Mouse (Mus musculus) subcutaneous adipose tissue, adult 2 months (tissue): Measurements from ENCODE around the gene Gm17416. TPM values are rescaled to one million over a fixed set of nuclear protein-coding genes. Genes with fewer than 3 reads are reported as not detected.

Experiments
- polyA plus RNA-seq: library from polyadenylated mRNA; depleted of rRNA; stranded (reverse); fragments of >200 nt; gene quantifications from 2 replicates; pipeline ENCODE4 v1.2.3, GENCODE M21; 2012; ENCODE audit warnings: low replicate concordance; rRNA removed

Gm17416 gene
- not detected in 2 replicates for polyA plus RNA-seq

DNA sequence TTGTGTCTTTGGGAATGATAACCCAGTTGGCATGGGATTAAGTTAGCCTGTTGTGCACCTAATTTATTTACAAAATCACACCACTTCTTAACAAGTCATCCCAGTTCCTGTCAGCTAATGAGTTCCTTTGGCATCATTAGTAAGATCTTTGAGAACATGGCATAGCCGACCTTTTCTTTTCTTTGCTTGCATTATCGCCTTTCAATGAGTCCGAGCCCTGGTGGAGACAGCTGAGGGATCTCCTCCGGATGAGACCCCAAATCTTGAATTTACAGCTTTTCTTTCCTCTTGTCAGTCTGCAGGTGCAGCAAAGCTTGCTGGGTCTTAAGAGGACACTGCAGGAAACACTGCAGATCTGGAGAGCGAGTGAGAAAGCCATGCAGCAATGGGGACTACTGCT, at the start of gene Gm17416:
Gene Gm17416 (plus strand): TSS at position 301 of the 400 bp plus-strand sequence.

DNA sequence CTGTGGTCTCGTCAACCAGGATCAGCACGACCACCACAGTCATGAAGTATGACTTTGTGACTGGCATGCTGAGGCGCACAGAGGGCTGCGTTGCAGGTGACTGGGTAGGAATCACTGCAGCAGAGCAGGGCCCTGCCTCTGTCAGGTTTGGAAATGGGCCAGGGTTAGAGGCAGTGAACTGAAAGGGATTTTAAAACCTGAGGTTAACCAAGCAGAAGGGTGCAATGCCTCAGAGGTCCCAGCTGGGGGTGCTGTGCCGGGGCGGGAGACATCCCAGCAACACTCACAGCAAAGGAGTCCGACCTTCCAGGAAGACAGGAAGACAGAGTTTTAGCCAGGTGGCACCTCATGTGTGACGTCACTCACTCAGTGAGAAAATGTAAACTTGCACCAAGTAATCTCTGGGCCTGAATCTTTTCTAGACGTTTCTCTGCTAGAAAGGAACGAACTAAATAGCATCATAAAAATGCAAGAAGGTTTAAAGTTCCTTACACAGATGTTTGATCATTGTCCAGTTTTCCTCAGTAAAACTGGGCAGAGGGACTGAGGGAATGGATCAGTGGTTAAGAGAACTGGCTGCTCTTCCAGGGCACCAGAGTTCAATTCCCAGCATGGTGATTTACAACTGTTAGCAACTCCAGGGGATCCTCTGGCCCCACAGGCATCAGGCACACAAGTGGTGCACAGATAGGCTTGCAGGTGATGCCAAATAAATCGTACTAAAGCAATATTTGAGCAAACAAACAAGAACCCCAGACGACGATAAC, 29.0 kb upstream of the Gm17416 start, which contains the start of gene Defb29:
Gene Defb29 (minus strand): TSS at position 155 of the 767 bp plus-strand sequence.

DNA sequence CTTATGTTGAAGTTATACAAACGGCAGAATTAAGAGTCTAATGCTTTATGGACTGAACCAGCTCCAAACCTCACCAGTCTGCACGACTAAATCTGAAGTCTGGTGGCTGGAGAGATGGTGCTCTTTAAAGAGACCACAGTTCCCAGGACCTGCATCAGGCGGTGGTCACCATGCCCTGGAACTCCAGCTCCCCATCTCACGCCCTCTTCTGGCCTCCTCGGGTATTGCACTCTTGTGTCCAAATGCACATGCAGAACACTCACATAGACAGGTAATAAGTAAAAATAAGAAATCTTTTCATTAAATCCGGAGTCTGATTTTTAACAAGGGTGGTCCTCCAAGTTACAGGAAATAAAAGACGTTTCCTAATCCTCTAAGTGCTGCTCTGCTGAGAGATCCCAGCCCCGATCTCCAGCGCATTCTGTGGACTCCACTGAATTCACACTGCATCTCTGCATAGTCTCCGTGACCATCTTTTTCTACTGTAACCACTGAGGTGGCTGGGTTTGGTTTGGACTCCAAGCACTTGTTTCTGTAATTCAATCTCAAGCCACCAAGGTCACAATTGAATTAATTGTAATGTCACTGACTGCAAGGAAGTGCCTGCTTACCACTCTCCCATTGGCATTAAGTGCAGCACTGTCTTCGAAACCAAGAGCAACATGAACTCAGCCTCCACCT, 3.1 kb downstream of the Gm17416 start, which contains the start of gene Defb21:
Gene Defb21 (plus strand): TSS at position 631 of the 681 bp plus-strand sequence.

DNA sequence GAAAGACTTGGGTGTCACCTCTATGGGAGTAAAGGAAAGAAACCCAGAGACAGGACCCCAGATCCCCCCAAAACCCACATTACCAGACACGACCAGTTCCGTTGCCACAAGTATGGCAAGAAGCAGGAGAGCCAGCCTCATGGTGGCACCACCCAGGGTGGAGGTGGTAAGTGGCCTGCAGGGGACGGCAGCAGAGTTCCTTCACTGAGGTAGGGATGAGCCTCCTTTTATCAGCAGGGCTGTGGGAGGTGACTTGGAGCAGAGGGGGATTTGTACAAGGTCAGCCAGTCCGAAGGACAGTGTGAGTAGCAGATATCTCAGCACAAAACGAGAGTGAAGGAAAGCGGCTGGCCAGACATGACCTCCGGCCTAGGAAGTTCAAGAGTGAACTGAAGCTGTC, 11.0 kb downstream of the Gm17416 start, which contains the start of gene Defb19:
Gene Defb19 (minus strand): TSS at position 206 of the 400 bp plus-strand sequence.

DNA sequence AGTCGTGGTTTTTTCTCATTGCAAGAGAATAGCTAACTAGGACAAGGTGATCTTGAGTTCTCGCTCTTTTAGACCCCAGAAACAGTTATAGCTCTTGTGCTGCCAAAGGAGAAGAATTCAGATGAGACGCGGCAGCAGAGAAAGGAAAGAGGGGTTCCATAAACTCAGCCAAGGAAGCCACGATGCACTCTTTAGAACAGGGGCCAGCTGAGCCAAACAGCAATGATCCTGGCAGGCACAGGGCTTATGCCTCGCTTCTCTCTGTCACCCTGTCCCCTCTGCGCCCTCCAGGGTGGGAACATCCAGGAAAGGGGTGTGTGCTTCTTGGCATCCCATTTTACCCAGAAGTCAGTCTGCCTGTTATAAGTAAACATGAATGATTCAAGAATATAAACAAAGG, 30.2 kb downstream of the Gm17416 start, which contains the start of gene Defb45:
Gene Defb45 (minus strand): TSS at position 101 of the 400 bp plus-strand sequence.

DNA sequence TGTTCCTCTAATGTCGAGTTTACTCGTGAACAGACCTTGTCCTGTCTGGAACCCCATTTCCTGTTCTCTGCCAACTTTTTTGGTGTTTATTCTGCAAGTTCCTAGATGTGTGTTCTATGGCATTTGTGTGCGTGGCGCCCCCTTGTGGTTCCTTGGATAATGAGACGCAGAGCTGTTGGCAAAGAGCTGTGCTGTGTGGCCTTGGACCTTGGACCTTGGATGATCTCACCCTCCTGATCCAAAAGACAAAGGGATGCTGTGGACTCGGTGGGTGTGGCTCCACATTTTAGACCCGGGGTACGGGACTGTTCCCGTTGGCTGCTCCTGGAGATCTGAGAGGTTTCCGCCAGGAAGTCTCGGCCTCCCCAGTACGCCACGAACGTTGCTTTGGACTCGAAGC, 34.9 kb downstream of the Gm17416 start, which contains the start of gene Defb36:
Gene Defb36 (plus strand): TSS at position 271 of the 400 bp plus-strand sequence.

Other genes starting within 250 kb of the Gm17416 start
- 203 and 297 TPM in 2 replicates for gene Rbck1, start 236.7 kb upstream of the Gm17416 start, polyA plus RNA-seq
- 2.8 and 9.4 TPM in 2 replicates for gene Trib3, start 225.3 kb upstream of the Gm17416 start, polyA plus RNA-seq
- not detected in 2 replicates for gene Nrsn2, start 192.7 kb upstream of the Gm17416 start, polyA plus RNA-seq
- gene Sox12, start 171.3 kb upstream of the Gm17416 start, polyA plus RNA-seq: 2.9 and 26.5 TPM in 2 replicates
- gene Zcchc3, start 154.3 kb upstream of the Gm17416 start, polyA plus RNA-seq: 2.1 and 12.6 TPM in 2 replicates
- 0.32 TPM in 1 of 2 replicates, not detected in the other for gene 6820408C15Rik, start 153.8 kb upstream of the Gm17416 start, polyA plus RNA-seq
- 0.23 TPM in 1 of 2 replicates, not detected in the other for gene Defb23, start 104.7 kb upstream of the Gm17416 start, polyA plus RNA-seq
- gene Defb20, start 92.3 kb upstream of the Gm17416 start, polyA plus RNA-seq: 1.2 and 3.0 TPM in 2 replicates
- 0.71 TPM in 1 of 2 replicates, not detected in the other for gene Defb22, start 79.2 kb upstream of the Gm17416 start, polyA plus RNA-seq
- gene Defb26, start 57.6 kb upstream of the Gm17416 start, polyA plus RNA-seq: 0.27 TPM in 1 of 2 replicates, not detected in the other
- gene Defb28, start 51.1 kb upstream of the Gm17416 start, polyA plus RNA-seq: 1.2 TPM in 1 of 2 replicates, not detected in the other
- not detected in 2 replicates for gene Defb29, start 29.2 kb upstream of the Gm17416 start, polyA plus RNA-seq
- 0.46 TPM in 1 of 2 replicates, not detected in the other for gene Defb21, start 3.4 kb downstream of the Gm17416 start, polyA plus RNA-seq
- not detected in 2 replicates for gene Defb19, start 11.0 kb downstream of the Gm17416 start, polyA plus RNA-seq
- gene Defb45, start 30.1 kb downstream of the Gm17416 start, polyA plus RNA-seq: not detected in 2 replicates
- not detected in 2 replicates for gene Defb36, start 35.0 kb downstream of the Gm17416 start, polyA plus RNA-seq
- 5.3 TPM in 1 of 2 replicates, not detected in the other for gene Defb25, start 53.7 kb downstream of the Gm17416 start, polyA plus RNA-seq
- gene Rem1, start 57.6 kb downstream of the Gm17416 start, polyA plus RNA-seq: 13.6 and 24.9 TPM in 2 replicates
- gene H13, start 100.1 kb downstream of the Gm17416 start, polyA plus RNA-seq: 138 and 143 TPM in 2 replicates
- gene Mcts2, start 117.7 kb downstream of the Gm17416 start, polyA plus RNA-seq: 7.2 and 10.9 TPM in 2 replicates
- gene Id1, start 166.9 kb downstream of the Gm17416 start, polyA plus RNA-seq: 163 and 303 TPM in 2 replicates
- 9.4 and 12.8 TPM in 2 replicates for gene Cox4i2, start 184.8 kb downstream of the Gm17416 start, polyA plus RNA-seq